Mouse (Mus musculus) left cerebral cortex, postnatal 10 days (tissue): ENCODE measurements around the gene Zfp616. TPM values are rescaled to one million over a fixed set of nuclear protein-coding genes. Genes with fewer than 3 reads are reported as not detected.

ENCODE experiments used
- DNase-seq, 2 experiments: peaks; one replicate each; pipeline ENCODE4 v3.0.0; 2021 to 2022; ENCODE audit warnings: low spot score in 2 of 2, mixed read lengths in 1 of 2; ENCODE audit errors: extremely low spot score in 1 of 2
- intact Hi-C: fragments of 180-260 bp; cut with DNase I; formaldehyde crosslinking; loops from one replicate; pipeline ENCODE4 v1.15.1; 2025
- total RNA-seq, 2 experiments: library from RNA; stranded (reverse); gene quantifications; 2 replicates each; pipeline ENCODE4 v1.2.3; 2021

Gene Zfp616
- not detected for total RNA-seq

DNA sequence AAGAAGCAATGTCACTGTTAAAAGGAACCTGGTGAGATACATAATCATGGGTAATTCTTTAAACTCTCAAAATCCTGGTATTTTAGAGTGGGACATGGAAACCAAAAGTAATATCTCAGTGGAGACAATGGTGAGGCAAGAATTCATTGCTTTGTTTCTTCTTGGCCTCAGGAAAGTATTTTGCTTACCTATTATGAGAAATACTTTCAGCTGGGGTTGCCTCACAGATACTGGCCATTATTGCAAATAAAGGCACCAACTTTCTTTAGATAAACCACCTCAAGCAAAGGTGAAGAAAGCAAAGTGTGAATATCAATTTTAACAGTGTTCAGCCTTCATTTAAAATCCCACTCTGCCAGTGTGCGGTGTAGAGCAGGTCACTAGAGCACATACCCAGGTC, at the start of gene Zfp616:
TSS of gene Zfp616 (plus strand) at position 301 of the 400 bp plus-strand sequence.
- no peak for DNase-seq
- intact Hi-C loops: no loop called here

GRCm38 (mm10) chr11:74051347-74051746, 18.4 kb upstream of the Zfp616 start:
- no peak for DNase-seq
- intact Hi-C loops: no loop called here

- no peak for DNase-seq
- intact Hi-C loops: no loop called here
These were observed 13.3 kb upstream of the Zfp616 start, which contains the start of the genes Olfr139 and Olfr399 for GRCm38 (mm10) chr11:74056451-74056850. Gene Olfr139 (minus strand): TSS chr11:74056551. Gene Olfr399 (minus strand): TSS chr11:74056615.

- intact Hi-C loops: no loop called here
- DNase-seq: no peak
These were observed 31.0 kb downstream of the Zfp616 start for GRCm38 (mm10) chr11:74100724-74101123.

DNA sequence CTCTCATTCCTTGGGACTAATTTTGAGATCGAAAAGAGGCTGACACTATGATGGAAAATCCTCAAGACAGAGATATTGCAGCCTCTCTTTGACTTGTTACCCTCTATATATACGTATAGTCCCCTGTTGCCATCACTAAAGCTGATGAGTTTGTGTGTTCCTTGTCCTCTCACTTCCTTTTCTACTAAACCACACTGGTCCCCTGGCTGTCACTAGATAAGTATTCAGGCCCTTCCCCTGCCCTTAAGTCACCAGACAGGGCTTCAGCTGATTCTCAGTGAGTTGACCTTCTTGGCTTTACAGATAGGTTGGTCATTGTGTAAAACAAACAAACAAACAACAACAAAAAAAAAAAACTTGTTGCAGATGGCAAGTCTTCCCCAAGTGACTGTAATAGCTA, 31.8 kb downstream of the Zfp616 start:
- no peak for DNase-seq
- intact Hi-C loops: no loop called here

DNA sequence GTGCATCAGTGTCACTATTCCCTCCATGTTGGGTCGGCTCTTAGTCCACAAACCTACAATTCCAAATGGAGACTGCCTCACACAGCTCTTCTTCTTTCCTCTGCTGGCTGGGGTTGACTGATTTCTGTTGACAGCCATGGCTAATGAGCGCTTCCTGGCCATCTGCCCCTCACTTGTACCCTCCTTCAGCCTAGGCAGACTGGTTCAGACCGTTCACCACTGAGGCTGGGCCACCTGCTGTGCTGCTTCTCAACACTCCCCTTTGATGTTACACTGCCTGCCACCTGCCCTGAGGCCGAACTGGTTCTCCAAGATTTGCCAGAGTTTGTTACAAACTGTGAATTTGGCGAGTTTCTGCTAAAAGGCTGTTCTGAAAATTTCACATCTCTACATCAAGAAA, 35.3 kb downstream of the Zfp616 start:
- DNase-seq: no peak
- intact Hi-C loops: no loop called here

GRCm38 (mm10) chr11:74113412-74113811, 43.7 kb downstream of the Zfp616 start, which contains the start of gene Olfr401:
Gene Olfr401 (plus strand): TSS chr11:74113712.
- no peak for DNase-seq

More at GRCm38 (mm10) chr11:74113412-74113811, 43.7 kb downstream of the Zfp616 start, which contains the start of gene Olfr401:
- intact Hi-C loops: no loop called here

Other genes with a start within 250 kb of the Zfp616 start
- not detected for gene Olfr393, start 218.5 kb upstream of the Zfp616 start, total RNA-seq
- gene Olfr394, start 179.2 kb upstream of the Zfp616 start, total RNA-seq: not detected
- gene Olfr395, start 160.7 kb upstream of the Zfp616 start, total RNA-seq: not detected
- gene Olfr23, start 133.3 kb upstream of the Zfp616 start, total RNA-seq: not detected
- not detected for gene Olfr397, start 109.1 kb upstream of the Zfp616 start, total RNA-seq
- not detected for gene Olfr398, start 79.5 kb upstream of the Zfp616 start, total RNA-seq
- not detected for gene Olfr139, start 13.4 kb upstream of the Zfp616 start, total RNA-seq
- gene Olfr399, start 13.3 kb upstream of the Zfp616 start, total RNA-seq: not detected
- gene Olfr401, start 43.8 kb downstream of the Zfp616 start, total RNA-seq: not detected
- not detected for gene Olfr402, start 83.6 kb downstream of the Zfp616 start, total RNA-seq
- gene Olfr403, start 116.3 kb downstream of the Zfp616 start, total RNA-seq: not detected
- not detected for gene Olfr43, start 141.4 kb downstream of the Zfp616 start, total RNA-seq
- not detected for gene Olfr406, start 189.9 kb downstream of the Zfp616 start, total RNA-seq
- gene Olfr59, start 213.8 kb downstream of the Zfp616 start, total RNA-seq: not detected